Mouse (Mus musculus) forebrain, postnatal 0 days (tissue): ENCODE results near the gene Dnmbp. TPM values are rescaled to one million over a fixed set of nuclear protein-coding genes. Genes with fewer than 3 reads are reported as not detected.

Experiments
- ATAC-seq: fragments of 200-750 bp; cut with Nextera tagmentation; 2 replicates; pipeline ENCODE4 v1.8.0; 2017; ENCODE audit warnings: mild to moderate bottlenecking, moderate library complexity
- DNase-seq: peaks from one replicate; pipeline ENCODE4 v3.0.0-alpha.2; 2015
- H3K27ac ChIP-seq: fragments of 300-500 bp; sonication (generic); 2 replicates; pipeline ENCODE4 v1.5.1; 2014; ENCODE audit warnings: low read depth, mild to moderate bottlenecking, antibody characterized with exemption, low read length, moderate library complexity, mixed read lengths
- H3K27me3 ChIP-seq: fragments of 300-500 bp; sonication (generic); 2 replicates; pipeline ENCODE4 v1.6.1; 2014; ENCODE audit warnings: mild to moderate bottlenecking, low read length, mixed read lengths; ENCODE audit not compliant: insufficient read depth
- H3K36me3 ChIP-seq: fragments of 300-500 bp; sonication (generic); 2 replicates; pipeline ENCODE4 v1.6.1; 2014; ENCODE audit warnings: mild to moderate bottlenecking, moderate library complexity; ENCODE audit not compliant: insufficient read depth
- H3K4me1 ChIP-seq: fragments of 300-500 bp; sonication (generic); 2 replicates; pipeline ENCODE4 v1.6.1; 2014; ENCODE audit warnings: antibody characterized with exemption; ENCODE audit not compliant: insufficient read depth
- H3K4me2 ChIP-seq: fragments of 300-500 bp; sonication (generic); 2 replicates; pipeline ENCODE4 v1.6.1; 2014; ENCODE audit warnings: low read depth, mild to moderate bottlenecking, moderate library complexity
- H3K4me3 ChIP-seq: fragments of 300-500 bp; sonication (generic); 2 replicates; pipeline ENCODE4 v1.5.1; 2014; ENCODE audit warnings: low read depth, low read length, mixed read lengths
- H3K9ac ChIP-seq: fragments of 300-500 bp; sonication (generic); 2 replicates; pipeline ENCODE4 v1.6.1; 2014; ENCODE audit warnings: mild to moderate bottlenecking
- H3K9me3 ChIP-seq: fragments of 300-500 bp; sonication (generic); 2 replicates; pipeline ENCODE4 v1.6.1; 2016; ENCODE audit warnings: low read length
- CTCF ChIP-seq: sonication (generic); IDR thresholded peaks from 2 replicates; pipeline ENCODE4 v1.5.1; 2016; ENCODE audit warnings: antibody characterized with exemption, control low read depth, low read depth
- WGBS: fragments of 180-500 bp; shearing (Covaris S2); extraction: QIAGEN DNeasy Blood & Tissue Kit; methylation state at CpG from one replicate; pipeline ENCODE4 v1.1.7; 2014; 5-methylcytosine and 5-hydroxymethylcytosine counted together
- polyA plus RNA-seq: library from polyadenylated mRNA; unstranded; fragments of >200 nt; fragmentation: Nextera tagmentation; extraction: Ambion mirVana; gene quantifications from 2 replicates; pipeline ENCODE4 v1.2.1, GENCODE M21; 2015
- total RNA-seq: library from RNA; depleted of rRNA; stranded (reverse); fragments of >200 nt; gene quantifications from 2 replicates; pipeline ENCODE4 v1.2.3, GENCODE M21; 2014

Dnmbp gene
- total and polyA plus RNA-seq, 2 experiments from 2014 or later, result 5.2 to 12.7 TPM

DNA sequence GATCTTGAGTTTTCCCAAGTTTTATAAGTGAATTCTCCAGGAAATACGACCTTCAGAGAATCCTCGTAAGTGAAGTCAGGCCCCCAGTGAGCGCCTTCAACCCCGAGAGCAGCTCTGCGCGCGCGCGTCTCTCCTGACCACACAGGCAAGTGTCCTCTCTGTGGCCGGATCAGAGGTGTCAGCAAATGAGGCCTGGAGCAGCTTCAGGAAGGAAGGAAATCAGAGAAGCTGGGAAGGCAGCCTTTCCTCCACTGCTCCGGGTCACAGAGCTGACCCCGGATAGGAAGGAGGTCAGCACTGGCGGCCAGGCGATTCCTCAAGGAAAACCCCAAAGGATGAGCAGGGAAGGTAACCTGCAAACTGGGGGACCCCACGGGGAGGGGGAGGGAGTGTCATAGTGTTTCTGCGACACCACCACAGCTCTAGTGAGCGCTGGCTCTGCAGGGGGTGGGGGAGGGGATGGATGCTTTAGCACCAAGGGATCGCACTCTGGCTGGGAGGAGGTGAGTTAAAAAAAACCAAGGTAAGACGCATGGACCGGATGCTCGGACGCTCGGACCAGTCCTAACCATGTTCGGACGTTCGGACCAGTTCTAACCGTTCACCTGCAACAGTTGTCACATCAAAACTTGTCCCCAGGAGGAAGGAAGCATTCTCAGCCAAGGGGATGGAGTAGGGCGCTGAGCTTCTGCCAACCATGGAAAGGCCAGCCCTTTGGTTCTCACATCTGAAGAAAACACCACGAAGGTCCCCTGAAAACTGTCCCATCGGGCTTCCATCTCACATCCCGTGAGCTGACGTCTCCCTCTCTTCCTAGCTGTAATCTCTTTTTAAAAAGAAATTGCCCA is 19.3 kb downstream of the Dnmbp start:
- Histone ChIP-seq H3K27me3 (no peaks in the 10 kb centered on the region), H3K36me3 (no peaks in the 10 kb centered on the region), H3K4me2 (peak overlapping the region; percentile 8; the same call in 1 of the 2 replicates), H3K4me3 (no peak overlapping the region), H3K27ac (no peak overlapping the region), H3K4me1 (no peaks in the 10 kb centered on the region), H3K9me3 (no peaks in the 10 kb centered on the region), H3K9ac (no peak overlapping the region)
- WGBS, result 27% methylated on average over 32 of the region's 32 CpGs
- ATAC-seq, result no peak
- TF ChIP-seq CTCF, result no peak
- DNase-seq, result no peak

DNA sequence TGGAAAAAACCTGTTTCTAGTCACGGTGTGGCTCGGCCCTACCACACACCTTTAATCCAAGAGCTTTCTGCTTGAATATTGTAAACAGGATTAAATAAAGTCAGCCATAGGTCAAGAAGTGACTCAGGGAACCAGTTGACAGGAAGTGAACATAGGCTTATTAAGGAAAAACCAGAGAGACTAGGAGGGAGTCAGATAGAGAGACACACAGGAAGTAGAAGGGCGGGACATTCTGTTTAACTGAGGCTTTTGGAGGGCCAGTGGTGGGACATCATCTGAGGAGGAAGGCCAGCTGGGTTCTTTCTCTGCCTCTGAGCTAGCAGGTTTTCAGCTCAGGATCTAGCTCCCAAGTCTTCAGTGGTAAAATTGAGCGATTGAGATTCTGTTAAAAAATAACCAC is 20.1 kb downstream of the Dnmbp start:
- Histone ChIP-seq H3K9ac (no peak overlapping the region), H3K9me3 (no peaks in the 10 kb centered on the region), H3K27ac (no peak overlapping the region), H3K4me2 (no peak overlapping the region), H3K27me3 (no peaks in the 10 kb centered on the region), H3K36me3 (no peaks in the 10 kb centered on the region), H3K4me1 (no peaks in the 10 kb centered on the region), H3K4me3 (no peak overlapping the region)
- TF ChIP-seq CTCF, result no peak
- 95% methylated on average over 4 of the region's 4 CpGs for WGBS
- ATAC-seq (no peak), DNase-seq (no peak)

DNA sequence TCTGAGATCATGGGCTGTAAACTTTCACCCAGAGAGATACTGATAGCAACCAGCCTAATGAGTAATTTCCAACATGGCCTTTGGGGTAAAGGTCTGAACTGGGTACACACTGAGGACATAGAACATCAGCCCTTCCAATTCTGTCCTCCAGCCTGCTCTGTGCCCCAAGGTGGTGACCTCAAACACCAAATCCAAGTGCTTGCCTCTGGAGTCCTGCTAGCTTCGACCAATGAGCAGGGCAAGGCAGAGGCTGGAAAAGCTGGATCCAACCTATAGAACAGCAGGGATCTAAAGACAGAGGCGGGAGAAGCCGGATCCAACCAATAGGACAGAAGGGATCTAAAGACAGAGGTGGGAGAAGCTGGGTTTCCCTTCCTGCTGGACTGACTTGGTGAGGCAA is 21.2 kb downstream of the Dnmbp start:
- Histone ChIP-seq H3K9ac (no peak overlapping the region), H3K4me1 (no peaks in the 10 kb centered on the region), H3K27me3 (no peaks in the 10 kb centered on the region), H3K27ac (no peak overlapping the region), H3K4me2 (no peak overlapping the region), H3K4me3 (no peak overlapping the region), H3K9me3 (no peaks in the 10 kb centered on the region), H3K36me3 (no peaks in the 10 kb centered on the region)
- TF ChIP-seq CTCF, result no peak
- DNase-seq (no peak), ATAC-seq (no peak)
- 81% methylated on average over 3 of the region's 3 CpGs for WGBS

DNA sequence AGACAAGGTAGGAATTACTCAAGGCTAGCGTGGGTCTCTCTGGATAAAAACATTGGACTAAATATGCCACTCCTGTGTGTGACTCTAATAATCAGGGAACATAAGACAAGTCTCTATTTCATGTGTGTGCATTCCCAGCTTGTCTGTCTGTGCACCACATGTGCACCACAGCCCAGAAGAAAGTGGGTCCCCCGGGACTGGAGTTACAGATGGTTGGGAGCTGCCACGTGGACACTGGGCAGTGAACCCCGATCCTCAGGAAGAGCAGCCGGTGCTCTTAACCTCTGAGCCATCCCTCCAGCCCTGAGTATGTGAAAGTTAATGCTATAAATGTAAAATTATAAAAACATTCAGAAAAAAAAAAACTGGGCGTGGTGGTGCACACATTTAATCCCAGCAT is 22.2 kb downstream of the Dnmbp start:
- ATAC-seq (no peak), DNase-seq (no peak)
- H3K9me3 ChIP-seq, result no peaks in the 10 kb centered on the region
- no peaks in the 10 kb centered on the region for H3K27me3 ChIP-seq
- no peaks in the 10 kb centered on the region for H3K4me1 ChIP-seq
- TF ChIP-seq CTCF, result no peak
- no peak overlapping the region for H3K9ac ChIP-seq
- H3K27ac ChIP-seq, result no peak overlapping the region
- H3K4me2 ChIP-seq, result no peak overlapping the region
- no peak overlapping the region for H3K4me3 ChIP-seq
- 89% methylated on average over 6 of the region's 6 CpGs for WGBS
- no peaks in the 10 kb centered on the region for H3K36me3 ChIP-seq

DNA sequence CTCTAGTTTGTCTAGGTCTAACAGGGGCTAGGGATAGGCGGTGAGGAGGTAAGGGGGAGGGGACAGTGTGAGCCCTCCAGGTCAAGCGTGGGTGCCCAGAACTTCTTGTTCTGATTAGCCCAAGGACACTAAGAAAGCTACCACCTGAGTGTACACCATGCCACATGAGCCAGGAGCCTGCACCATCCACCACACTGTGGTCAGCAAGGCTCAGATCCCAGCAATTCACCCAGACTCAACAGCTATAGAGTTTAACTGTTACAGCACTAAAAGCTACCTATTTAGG is 22.6 kb downstream of the Dnmbp start:
- TF ChIP-seq CTCF, result no peak
- H3K27ac ChIP-seq, result no peak overlapping the region
- DNase-seq (no peak), ATAC-seq (no peak)
- H3K9ac ChIP-seq, result no peak overlapping the region
- no peaks in the 10 kb centered on the region for H3K4me1 ChIP-seq
- no peaks in the 10 kb centered on the region for H3K36me3 ChIP-seq
- no peak overlapping the region for H3K4me2 ChIP-seq
- 89% methylated on average over 2 of the region's 2 CpGs for WGBS
- H3K9me3 ChIP-seq, result no peaks in the 10 kb centered on the region
- H3K4me3 ChIP-seq, result no peak overlapping the region
- no peaks in the 10 kb centered on the region for H3K27me3 ChIP-seq

DNA sequence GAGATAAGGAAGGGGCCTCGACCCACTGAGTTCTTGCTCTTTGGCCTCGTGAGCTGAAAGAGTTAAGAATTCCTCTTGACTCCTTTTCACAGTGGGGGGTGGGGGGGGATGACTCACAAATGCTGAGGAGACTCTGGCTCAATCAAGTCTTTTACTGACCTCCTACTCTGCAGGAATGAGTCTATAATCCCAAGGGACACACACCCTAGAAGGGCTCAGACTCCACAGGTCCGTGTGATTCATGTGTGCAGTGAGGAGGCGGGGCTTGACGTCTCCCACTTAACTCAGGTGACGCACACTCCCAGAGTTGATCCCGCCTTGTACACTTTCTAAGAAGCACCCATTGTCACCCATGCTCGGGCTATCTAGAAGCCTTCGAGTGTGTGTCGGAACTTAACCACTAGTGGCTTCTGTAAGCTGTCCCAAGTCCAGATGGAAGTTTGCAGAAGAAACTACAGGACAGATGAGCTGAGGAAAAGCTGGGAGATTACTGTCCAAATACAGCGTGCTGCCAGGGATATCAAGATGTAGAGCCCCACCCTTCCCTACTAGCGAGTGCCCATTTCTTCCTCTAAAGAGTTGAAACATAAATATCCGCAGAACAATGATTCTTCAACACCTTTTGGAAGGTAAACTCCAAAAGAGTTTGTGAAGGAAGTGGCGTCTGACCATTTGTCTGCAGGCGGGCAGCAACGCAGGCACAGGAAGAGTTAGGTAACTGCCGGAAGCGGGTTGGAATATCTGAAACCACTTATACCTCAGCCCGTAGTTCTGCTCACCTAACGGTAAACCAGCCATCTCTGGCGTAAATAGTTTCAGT is 23.2 kb downstream of the Dnmbp start:
- no peaks in the 10 kb centered on the region for H3K4me1 ChIP-seq
- no peak overlapping the region for H3K4me3 ChIP-seq
- TF ChIP-seq CTCF, result no peak
- no peaks in the 10 kb centered on the region for H3K27me3 ChIP-seq
- H3K36me3 ChIP-seq, result no peaks in the 10 kb centered on the region
- WGBS, result 73% methylated on average over 21 of the region's 21 CpGs
- no peak overlapping the region for H3K9ac ChIP-seq
- no peak overlapping the region for H3K4me2 ChIP-seq
- ATAC-seq, result no peak
- no peaks in the 10 kb centered on the region for H3K9me3 ChIP-seq
- DNase-seq, result no peak
- no peak overlapping the region for H3K27ac ChIP-seq

DNA sequence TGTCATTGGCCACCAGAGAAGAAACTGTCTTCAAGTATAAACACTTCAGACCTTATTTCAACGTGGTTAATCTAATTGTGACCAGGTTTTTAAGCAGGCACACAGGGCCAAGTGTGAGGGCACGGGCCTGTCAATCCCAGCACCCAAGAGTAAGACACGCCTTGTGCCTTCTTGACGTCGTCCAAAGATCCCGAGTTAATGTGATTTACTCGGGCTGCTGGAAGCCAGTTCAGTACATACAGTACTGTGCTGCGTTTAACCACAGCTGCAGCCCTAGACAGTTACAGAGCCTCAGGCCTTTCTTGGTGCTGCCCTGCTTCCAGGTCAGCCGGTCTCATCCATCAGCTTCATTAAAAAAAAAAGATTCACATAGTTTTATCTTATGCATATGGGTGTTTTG is 24.6 kb downstream of the Dnmbp start:
- H3K27me3 ChIP-seq, result no peaks in the 10 kb centered on the region
- TF ChIP-seq CTCF, result no peak

More for the DNA sequence above, 24.6 kb downstream of the Dnmbp start:
- WGBS, result 84% methylated on average over 9 of the region's 9 CpGs
- Histone ChIP-seq H3K4me1 (no peaks in the 10 kb centered on the region), H3K27ac (no peak overlapping the region), H3K4me3 (no peak overlapping the region), H3K4me2 (no peak overlapping the region), H3K9ac (no peak overlapping the region), H3K9me3 (no peaks in the 10 kb centered on the region), H3K36me3 (no peaks in the 10 kb centered on the region)
- DNase-seq (no peak), ATAC-seq (no peak)
